Mouse (Mus musculus) erythroblast, embryonic 14.5 days (primary cell): ENCODE data around the gene Tpcn1.

Experiments used
- GATA1 ChIP-seq: IDR thresholded peaks from 2 replicates; pipeline ENCODE4 v1.6.1; 2012; ENCODE audit warnings: low read length, inconsistent platforms, mixed read lengths
- TAL1 ChIP-seq: IDR thresholded peaks from 3 replicates; pipeline ENCODE4 v1.6.1; 2012; ENCODE audit warnings: low read length, inconsistent platforms, mixed read lengths

GRCm38 (mm10) chr5:120511643-120512220 lies 76.7 kb downstream of the Tpcn1 start:
- TF ChIP-seq GATA1: no peak
- TF ChIP-seq TAL1: no peak
